Comparison of ENCODE assay signal across 19 mouse cellular contexts in the genomic region with DNA sequence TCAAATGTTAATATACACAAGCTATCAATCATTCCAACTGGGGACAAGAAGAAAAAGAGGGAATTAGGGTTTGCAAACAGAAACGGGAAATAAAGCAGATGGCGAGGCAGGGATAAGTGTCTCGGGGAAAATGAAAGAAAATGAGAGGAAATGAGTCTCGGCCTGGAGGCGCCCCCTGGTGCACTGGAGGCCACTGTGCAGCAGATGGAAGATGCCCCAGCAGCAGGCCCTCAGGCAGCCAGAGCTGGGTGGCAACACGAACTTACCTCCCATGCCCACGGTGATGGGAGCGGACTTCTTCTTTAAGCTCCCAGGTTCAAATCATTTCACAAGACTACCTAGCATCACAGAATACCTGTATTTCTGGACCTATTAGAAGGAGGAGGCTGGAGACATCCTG.
DNase-seq lines count a peak whose midpoint lies in the region; ATAC-seq and TF ChIP-seq lines count a peak whose summit lies in the region.
"Had no signal": no experiment of that assay in that cellular context is flagged by ENCODE, and none has a peak within 500 bp of the region (broad histone marks: within the 10 kb centered on the region; RNA-seq: fewer than 3 reads in every experiment).

No protein-coding gene starts in this region.

- H3K9ac ChIP-seq in kidney, postnatal 0 days (ENCODE audit: low read depth, low read length): no peak overlapping the region
- no peak overlapping the region for H3K9ac ChIP-seq in lung, postnatal 0 days (replicated peaks; ENCODE audit: low read depth)
- H3K9ac ChIP-seq: embryonic facial prominence, embryonic 12.5 days; limb, embryonic 13.5 days had no signal

- in situ Hi-C loops in Patski (cut with MboI; ENCODE audit: low pct_unique_long_range_greater_than_20kb): no loop called here

- H3K4me1 ChIP-seq in kidney, postnatal 0 days (replicated peaks; ENCODE audit: insufficient read depth, low read length): no peaks in the 10 kb centered on the region; the same call in 1 of the 2 replicates
- H3K4me1 ChIP-seq in kidney, adult 2 months (ENCODE audit: control insufficient read depth, insufficient read depth, low read length): no peaks in the 10 kb centered on the region
- peaks cover 8% of the 10 kb centered on the region; the same call in 1 of the 2 replicates for H3K4me1 ChIP-seq in lung, postnatal 0 days (ENCODE audit: insufficient read depth, low read depth, low read length)

- no peaks in the 10 kb centered on the region for H3K9me3 ChIP-seq in kidney, postnatal 0 days (replicated peaks; ENCODE audit: low read length)
- no peaks in the 10 kb centered on the region for H3K9me3 ChIP-seq in lung, postnatal 0 days (ENCODE audit: low read length)
- H3K9me3 ChIP-seq: embryonic facial prominence, embryonic 12.5 days had no signal

- ATAC-seq in kidney, postnatal 0 days (replicated peaks; ENCODE audit: low FRiP score, low read depth): no peak
- no peak for ATAC-seq in lung, postnatal 0 days
- ATAC-seq in Patski: no peak
- no peak for ATAC-seq in CD4-positive, CD25-positive, alpha-beta regulatory T cell, adult 4 months
- ATAC-seq: forebrain, embryonic 14.5 days; inflammation-experienced regulatory T-cells, adult 6 months had no signal

- no peak overlapping the region for H3K4me3 ChIP-seq in kidney, postnatal 0 days (replicated peaks; ENCODE audit: low read depth, low read length)
- no peak overlapping the region for H3K4me3 ChIP-seq in kidney, adult 2 months (ENCODE audit: insufficient read depth, low read depth, low read length)
- H3K4me3 ChIP-seq in lung, postnatal 0 days (ENCODE audit: low read depth, low read length): no peak overlapping the region
- H3K4me3 ChIP-seq: embryonic facial prominence, embryonic 12.5 days; erythroblast, embryonic 14.5 days; limb, embryonic 13.5 days had no signal

- H3K36me3 ChIP-seq in kidney, postnatal 0 days (ENCODE audit: insufficient read depth, low read length): no peaks in the 10 kb centered on the region
- no peaks in the 10 kb centered on the region for H3K36me3 ChIP-seq in kidney, adult 2 months (ENCODE audit: control insufficient read depth, insufficient read depth, low read length)
- no peaks in the 10 kb centered on the region for H3K36me3 ChIP-seq in lung, postnatal 0 days (ENCODE audit: insufficient read depth, low read length)
- H3K36me3 ChIP-seq: embryonic facial prominence, embryonic 12.5 days had no signal

- DNase-seq in kidney, postnatal 0 days (ENCODE audit: low spot score): no peak
- no peak for DNase-seq in kidney, adult 2 months
- DNase-seq in lung, postnatal 0 days (ENCODE audit: low spot score): no peak
- DNase-seq in lung, postnatal 10 days: no peak
- DNase-seq in Patski (ENCODE audit: low read depth, low spot score): no peak
- DNase-seq in gastrocnemius, adult 8-10 months (ENCODE audit: low spot score in 2 of 2): no peak
- DNase-seq: adrenal gland, adult 2 months; cerebellum, adult 9-11 months; gastrocnemius, postnatal 25 days; kidney, postnatal 4 days; lung, adult 2 months; thymus, adult 2 months had no signal

- POLR2A ChIA-PET in Patski (lab: Charles Lee): interaction anchor here (0.6 kb wide), 1 partner anchor 110 kb away, joined by 10 read pairs; no protein-coding TSS in a partner anchor

- no peak for TF ChIP-seq EP300 in lung, postnatal 0 days (IDR thresholded peaks at IDR 0.05)

- no peaks in the 10 kb centered on the region for H3K27me3 ChIP-seq in kidney, postnatal 0 days (ENCODE audit: insufficient read depth, low read length)
- no peaks in the 10 kb centered on the region for H3K27me3 ChIP-seq in kidney, adult 2 months (replicated peaks; ENCODE audit: control insufficient read depth, insufficient read depth, low read length)
- H3K27me3 ChIP-seq in lung, postnatal 0 days (replicated peaks; ENCODE audit: insufficient read depth, low read length): no peaks in the 10 kb centered on the region
- no peaks in the 10 kb centered on the region for H3K27me3 ChIP-seq in Patski
- H3K27me3 ChIP-seq: embryonic facial prominence, embryonic 12.5 days; limb, embryonic 13.5 days had no signal

- H3K4me2 ChIP-seq in kidney, postnatal 0 days (ENCODE audit: low read length): no peak overlapping the region
- H3K4me2 ChIP-seq in lung, postnatal 0 days (replicated peaks; ENCODE audit: low read depth, low read length): no peak overlapping the region
- H3K4me2 ChIP-seq: embryonic facial prominence, embryonic 12.5 days; limb, embryonic 13.5 days; midbrain, embryonic 11.5 days had no signal

- peak; percentile 14; the same call in 1 of the 2 replicates for TF ChIP-seq CTCF in kidney, postnatal 0 days (IDR thresholded peaks at IDR 0.05; ENCODE audit: low read depth)
- no peak for TF ChIP-seq CTCF in kidney, adult 2 months (conservative IDR thresholded peaks at IDR 0.05; ENCODE audit: insufficient read depth, insufficient read length, low read depth, low read length)
- TF ChIP-seq CTCF in lung, postnatal 0 days (IDR thresholded peaks at IDR 0.05): peak; percentile 47
- TF ChIP-seq CTCF in Patski (IDR thresholded peaks at IDR 0.05): peak; percentile 26

- H3K27ac ChIP-seq in kidney, postnatal 0 days: no peak overlapping the region
- no peak overlapping the region for H3K27ac ChIP-seq in kidney, adult 2 months (ENCODE audit: insufficient read depth, low read depth, low read length)
- H3K27ac ChIP-seq in lung, postnatal 0 days (ENCODE audit: low read length): no peak overlapping the region
- H3K27ac ChIP-seq: embryonic facial prominence, embryonic 12.5 days; limb, embryonic 13.5 days had no signal

- 91% methylated on average over 8 of the region's 8 CpGs for WGBS in kidney, postnatal 0 days
- 92% methylated on average over 8 of the region's 8 CpGs for WGBS in kidney, adult 2 months
- 88% methylated on average over 8 of the region's 8 CpGs for WGBS in lung, postnatal 0 days

- TF ChIP-seq POLR2A in kidney, adult 2 months (IDR thresholded peaks at IDR 0.05; ENCODE audit: low read depth, low read length): no peak

- CTCF ChIA-PET in Patski (lab: Charles Lee): interaction anchor here (1.6 kb wide), 1 partner anchor 12 kb away, joined by 3 read pairs; no protein-coding TSS in a partner anchor
